Mouse (Mus musculus) heart, adult 11 months (tissue): ENCODE results near the gene Slc7a8.

Experiments used
- DNase-seq: peaks from one replicate; pipeline ENCODE4 v3.0.0; 2022

The Slc7a8 gene

GRCm38 (mm10) chr14:54687251-54687650 lies 94.5 kb downstream of the Slc7a8 start:
- DNase-seq = no peak

DNA sequence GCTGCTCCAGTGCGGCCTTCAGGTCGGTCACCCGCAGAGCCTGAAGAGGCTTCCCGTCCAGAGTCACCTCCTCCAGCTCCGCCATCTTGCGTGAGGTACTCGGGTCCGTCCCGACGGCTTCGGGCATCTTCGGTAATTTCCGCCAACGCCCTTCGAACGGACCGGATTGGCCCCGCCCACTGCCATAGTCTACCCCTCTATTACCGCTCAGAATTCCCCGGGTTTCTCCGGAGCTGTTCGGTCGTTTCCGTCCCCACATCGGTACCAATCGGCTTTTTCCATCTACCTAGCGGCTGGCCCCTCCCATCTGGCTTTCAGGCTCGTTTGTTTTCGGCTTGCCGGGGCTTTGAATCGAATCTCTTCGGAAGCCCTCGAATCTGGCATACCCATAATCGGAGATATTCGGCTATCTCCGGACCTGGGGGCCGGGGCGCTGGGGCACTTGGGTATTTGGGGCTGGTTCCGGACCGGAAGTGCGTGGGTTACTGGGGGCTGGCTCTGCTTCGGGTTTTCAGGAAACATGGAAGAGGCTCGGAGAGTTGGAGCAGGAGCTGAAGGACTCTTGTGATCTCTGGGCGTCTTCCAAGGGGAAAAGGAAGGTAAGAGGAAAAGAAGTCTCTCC lies 95.1 kb downstream of the Slc7a8 start, which contains the start of gene Acin1:
Gene Acin1, minus strand, starts transcription at position 410 of the 622 bp plus-strand sequence.
- peak; percentile 100 for DNase-seq

- DNase-seq = peak; percentile 99
Observed at GRCm38 (mm10) chr14:54686063-54686521, 95.7 kb downstream of the Slc7a8 start, which contains the start of gene 1700123O20Rik. 1700123O20Rik (plus strand) TSS chr14:54686216.

- no peak for DNase-seq
Observed at GRCm38 (mm10) chr14:54685471-54685870, 96.3 kb downstream of the Slc7a8 start.

DNA sequence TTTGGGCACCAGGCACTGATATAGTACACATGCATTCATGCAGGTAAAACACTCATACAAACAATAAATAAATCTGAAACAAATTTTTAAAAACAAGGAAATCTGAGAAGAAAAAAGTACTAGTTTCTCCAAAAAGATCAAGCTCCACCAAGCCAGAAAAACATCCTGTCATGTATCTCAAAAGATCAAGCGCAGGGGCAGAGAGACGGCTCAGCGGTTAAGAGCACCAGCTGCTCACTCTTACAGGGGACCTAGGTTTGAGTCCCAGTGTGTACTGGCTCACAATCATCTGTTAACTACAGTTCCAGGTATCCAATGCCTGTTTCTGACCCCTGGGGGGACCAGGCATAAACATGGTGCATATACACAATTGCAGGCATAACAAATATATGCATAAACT lies 99.3 kb downstream of the Slc7a8 start:
- no peak for DNase-seq

- no peak for DNase-seq
Observed at GRCm38 (mm10) chr14:54678657-54679304, 103.0 kb downstream of the Slc7a8 start.

DNA sequence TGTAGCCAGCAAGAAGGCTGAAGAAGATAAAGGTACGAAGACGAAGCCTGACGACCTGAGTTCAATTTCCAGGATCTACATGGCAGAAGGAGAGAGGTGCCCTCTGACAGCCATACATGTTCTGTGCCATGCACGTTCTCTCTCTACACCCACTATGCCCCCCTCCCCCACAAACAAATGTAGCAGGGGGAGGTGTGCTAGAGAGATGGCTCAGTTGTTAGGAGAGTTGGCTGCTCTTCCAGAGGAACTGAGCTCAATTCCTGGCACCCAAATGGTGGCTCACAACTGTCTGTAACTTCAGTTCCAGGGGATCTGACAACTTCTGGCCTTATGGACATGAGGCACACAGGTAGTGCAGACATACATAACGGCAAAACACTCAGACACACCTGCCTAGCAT lies 105.5 kb downstream of the Slc7a8 start:
- no peak for DNase-seq

DNA sequence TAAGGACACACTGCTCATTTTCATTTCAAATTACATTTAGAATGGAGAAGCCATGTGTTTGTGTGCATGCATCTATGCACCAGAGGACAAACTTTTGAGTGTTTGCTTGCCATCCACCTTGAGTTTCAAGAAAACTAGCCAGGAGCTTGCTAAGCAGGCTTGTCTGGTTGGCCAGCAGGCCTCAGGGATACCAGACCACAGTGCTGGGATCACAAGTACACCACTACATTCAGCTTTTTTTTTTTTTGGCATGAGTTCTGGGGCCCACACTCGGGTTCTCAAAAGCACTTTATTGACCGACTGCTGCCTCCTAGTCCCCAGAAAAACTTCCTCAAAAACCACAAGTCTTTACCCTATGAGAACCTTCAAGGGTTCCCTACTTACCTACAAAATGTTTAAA lies 107.4 kb downstream of the Slc7a8 start:
- DNase-seq = no peak
